Mouse (Mus musculus) brain, embryonic 14.5 days (tissue): ENCODE measurements around the gene Rslcan18. TPM values are rescaled to one million over a fixed set of nuclear protein-coding genes. Genes with fewer than 3 reads are reported as not detected.
A peak's percentile ranks its signal among the peaks of the same experiment; 100 is the strongest.

Experiments used
- DNase-seq: peaks from one replicate; pipeline ENCODE4 v3.0.0-alpha.2; 2011; ENCODE audit warnings: low read depth
- CTCF ChIP-seq: fragments of 200-500 bp; IDR thresholded peaks from 2 replicates; pipeline ENCODE4 v1.5.1; 2012; ENCODE audit warnings: inconsistent platforms, mild to moderate bottlenecking, moderate library complexity, borderline replicate concordance; ENCODE audit not compliant: insufficient read depth, insufficient read length; ENCODE audit errors: extremely low read depth
- POLR2A ChIP-seq: fragments of 200-500 bp; IDR thresholded peaks from 2 replicates; pipeline ENCODE4 v1.6.1; 2012; ENCODE audit warnings: mild to moderate bottlenecking, inconsistent platforms, borderline replicate concordance; ENCODE audit not compliant: poor library complexity, insufficient read depth, insufficient read length, severe bottlenecking; ENCODE audit errors: extremely low read depth
- polyA plus RNA-seq: library from polyadenylated mRNA; depleted of rRNA; stranded (reverse); fragments of >200 nt; gene quantifications from 2 replicates; pipeline ENCODE4 v1.2.3, GENCODE M21; 2012; rRNA removed

Rslcan18 gene
- polyA plus RNA-seq, 1 experiment = 0.25 TPM

- no peak for DNase-seq
- no peak for TF ChIP-seq CTCF
- no peak for TF ChIP-seq POLR2A
Observed at GRCm38 (mm10) chr13:67081946-67082345, 34.1 kb downstream of the Rslcan18 start.

GRCm38 (mm10) chr13:67081142-67081713 lies 34.8 kb downstream of the Rslcan18 start:
- DNase-seq = peak; percentile 92
- TF ChIP-seq POLR2A (no peak), CTCF (no peak)

GRCm38 (mm10) chr13:67077244-67077643 lies 38.8 kb downstream of the Rslcan18 start:
- no peak for DNase-seq
- no peak for TF ChIP-seq POLR2A
- TF ChIP-seq CTCF = no peak

GRCm38 (mm10) chr13:67072786-67073185 lies 43.3 kb downstream of the Rslcan18 start:
- DNase-seq = no peak
- TF ChIP-seq POLR2A = no peak
- no peak for TF ChIP-seq CTCF

- DNase-seq = no peak
- TF ChIP-seq CTCF (no peak), POLR2A (no peak)
Observed at GRCm38 (mm10) chr13:67065386-67065785, 50.7 kb downstream of the Rslcan18 start.

- DNase-seq = no peak
- TF ChIP-seq CTCF (no peak), POLR2A (no peak)
Observed at GRCm38 (mm10) chr13:67062427-67062826, 53.6 kb downstream of the Rslcan18 start.

- TF ChIP-seq POLR2A (peak; percentile 17; the same call in 1 of the 2 replicates), CTCF (no peak)
- DNase-seq = peak; percentile 98
Observed at GRCm38 (mm10) chr13:67060786-67061358, 55.2 kb downstream of the Rslcan18 start, which contains the start of gene Zfp712. Gene Zfp712 (minus strand): TSS chr13:67061170.

GRCm38 (mm10) chr13:67060161-67060785 lies 55.8 kb downstream of the Rslcan18 start:
- peak; percentile 5 for DNase-seq
- no peak for TF ChIP-seq CTCF
- TF ChIP-seq POLR2A = no peak

Other genes with a start within 250 kb of the Rslcan18 start
- gene Gm10767, start 211.3 kb downstream of the Rslcan18 start, polyA plus RNA-seq = 2.9 and 3.2 TPM in 2 replicates
- gene Zfp712, start 55.1 kb downstream of the Rslcan18 start, polyA plus RNA-seq = 2.9 and 3.4 TPM in 2 replicates
- gene Zfp708, start 18.3 kb downstream of the Rslcan18 start, polyA plus RNA-seq = 5.5 and 5.6 TPM in 2 replicates
- gene Gm28557, start 7.7 kb downstream of the Rslcan18 start, polyA plus RNA-seq = 1.7 and 2.1 TPM in 2 replicates
- 2.6 and 3.7 TPM in 2 replicates for gene Zfp759, start 5.4 kb upstream of the Rslcan18 start, polyA plus RNA-seq
- 3.8 and 4.2 TPM in 2 replicates for gene Rsl1, start 56.9 kb upstream of the Rslcan18 start, polyA plus RNA-seq
- gene Zfp455, start 78.2 kb upstream of the Rslcan18 start, polyA plus RNA-seq = 1.4 and 1.6 TPM in 2 replicates
- gene Zfp458, start 162.2 kb upstream of the Rslcan18 start, polyA plus RNA-seq = 3.6 and 5.3 TPM in 2 replicates
- 1.8 and 2.6 TPM in 2 replicates for gene Zfp457, start 190.2 kb upstream of the Rslcan18 start, polyA plus RNA-seq
- 2.2 and 2.3 TPM in 2 replicates for gene Zfp595, start 216.3 kb upstream of the Rslcan18 start, polyA plus RNA-seq
- gene Gm28044, start 244.3 kb upstream of the Rslcan18 start, polyA plus RNA-seq = 0.30 TPM in 1 of 2 replicates, not detected in the other
- gene Zfp953, start 244.3 kb upstream of the Rslcan18 start, polyA plus RNA-seq = 0.66 and 0.70 TPM in 2 replicates